Mouse (Mus musculus): ENCODE data around the gene Grtp1. TPM values are rescaled to one million over a fixed set of nuclear protein-coding genes. Genes with fewer than 3 reads are reported as not detected.

The Grtp1 gene
- not detected for total RNA-seq (2023)

GRCm38 (mm10) chr8:13200301-13201012 is at the start of gene Grtp1:
Gene Grtp1, minus strand, starts transcription at chr8:13200620.

GRCm38 (mm10) chr8:13158718-13159376 is 41.6 kb downstream of the Grtp1 start, which contains the start of gene Lamp1:
Gene Lamp1, plus strand, starts transcription at chr8:13159161.

Other genes starting within 250 kb of the Grtp1 start
- not detected for gene F7, start 174.6 kb downstream of the Grtp1 start, total RNA-seq (2023)
- not detected for gene F10, start 163.3 kb downstream of the Grtp1 start, total RNA-seq (2023)
- gene Proz, start 139.7 kb downstream of the Grtp1 start, total RNA-seq (2023), result not detected
- 39.7 TPM for gene Pcid2, start 95.2 kb downstream of the Grtp1 start, total RNA-seq (2023)
- gene Cul4a, start 95.0 kb downstream of the Grtp1 start, total RNA-seq (2023), result 32.2 TPM
- gene Lamp1, start 41.5 kb downstream of the Grtp1 start, total RNA-seq (2023), result 96.8 TPM
- gene Adprhl1, start 53.5 kb upstream of the Grtp1 start, total RNA-seq (2023), result not detected
- 11.8 TPM for gene Dcun1d2, start 87.5 kb upstream of the Grtp1 start, total RNA-seq (2023)
- gene Tmco3, start 87.6 kb upstream of the Grtp1 start, total RNA-seq (2023), result 12.0 TPM
- gene Tfdp1, start 138.1 kb upstream of the Grtp1 start, total RNA-seq (2023), result 26.7 TPM
- not detected for gene Atp4b, start 196.2 kb upstream of the Grtp1 start, total RNA-seq (2023)
- gene Grk1, start 204.5 kb upstream of the Grtp1 start, total RNA-seq (2023), result not detected
- not detected for gene Tmem255b, start 234.6 kb upstream of the Grtp1 start, total RNA-seq (2023)

Data from CD4-positive naive resting alpha-beta T cell, adult 76 days (primary cell).